Mouse (Mus musculus) ovary, postnatal 14 days (tissue): ENCODE results near the gene Ltbp1.

Experiments
- DNase-seq: peaks from one replicate; pipeline ENCODE4 v3.0.0; 2022; ENCODE audit warnings: low spot score

Gene Ltbp1

DNA sequence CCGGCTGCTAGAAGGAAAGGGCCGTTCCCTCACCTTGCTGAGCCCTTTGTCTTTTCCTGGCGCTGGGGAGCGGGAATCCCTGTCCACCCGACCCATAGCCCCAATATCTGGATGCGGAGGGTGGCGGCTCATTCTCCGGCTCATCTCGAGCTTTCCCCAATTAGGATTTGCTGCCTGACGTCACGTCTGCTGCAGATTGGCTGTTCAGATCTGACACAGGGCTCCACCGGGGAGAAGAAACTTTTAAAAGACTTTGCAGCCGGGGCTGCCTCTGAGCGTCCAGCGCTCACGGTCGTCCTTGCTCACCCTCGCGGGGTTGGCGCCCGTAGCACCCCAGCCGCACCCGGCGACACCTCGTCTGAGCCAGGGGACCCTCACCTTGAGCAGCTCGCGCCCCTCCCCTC is at the start of gene Ltbp1:
Gene Ltbp1 (plus strand): TSS at position 288 of the 404 bp plus-strand sequence.
- peak; percentile 44 for DNase-seq

- no peak for DNase-seq
These were observed 45.7 kb upstream of the Ltbp1 start for GRCm38 (mm10) chr17:74959481-74960245.

DNA sequence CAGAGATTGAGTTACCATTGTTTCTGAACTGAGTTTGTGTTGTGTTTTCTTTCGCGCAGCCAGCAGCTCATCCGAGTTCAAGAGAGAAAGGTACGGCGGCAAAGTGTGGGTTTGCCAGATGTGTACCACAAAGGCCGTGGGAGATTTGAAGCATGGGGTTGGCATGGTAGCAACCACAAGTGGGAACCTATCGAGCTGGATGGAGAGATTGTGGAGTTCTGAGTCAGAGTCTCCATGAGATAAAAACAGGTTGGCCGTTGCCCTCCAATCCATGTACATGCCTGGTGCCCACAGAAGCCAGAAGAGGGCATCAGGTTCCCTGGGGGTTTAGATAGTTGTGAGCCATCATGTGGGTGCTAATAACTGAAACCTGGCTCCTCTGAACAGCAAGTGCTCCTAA is 42.1 kb upstream of the Ltbp1 start:
- DNase-seq: no peak

GRCm38 (mm10) chr17:74963861-74964260 is 41.5 kb upstream of the Ltbp1 start:
- no peak for DNase-seq

DNA sequence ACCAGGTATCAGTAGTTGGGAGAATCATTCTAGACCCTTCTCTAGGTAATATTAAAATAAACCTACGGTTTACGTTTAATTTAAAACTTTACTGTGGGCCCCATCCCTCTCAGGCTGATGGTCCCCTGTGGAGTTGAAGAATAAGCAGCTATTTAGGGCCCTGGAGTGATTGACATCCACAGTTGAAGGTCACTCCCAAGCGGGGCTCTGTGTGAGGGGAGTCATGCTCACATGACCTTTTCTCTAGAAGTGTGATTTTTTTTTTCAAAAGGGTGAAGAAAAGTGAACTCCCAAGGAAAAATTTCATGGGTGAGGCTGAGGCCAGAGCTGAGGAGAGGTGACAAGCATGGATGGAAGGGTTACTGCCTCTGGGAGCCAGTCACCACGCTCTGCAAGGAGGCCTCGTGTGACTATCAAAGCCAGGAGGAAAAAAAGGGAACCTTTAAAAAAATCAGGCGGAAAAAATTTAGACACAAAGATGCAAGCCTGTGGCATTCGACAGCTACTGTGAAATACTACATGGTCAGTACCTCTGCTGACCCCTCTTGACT is 38.0 kb upstream of the Ltbp1 start:
- no peak for DNase-seq

- no peak for DNase-seq
These were observed 37.1 kb upstream of the Ltbp1 start for GRCm38 (mm10) chr17:74968152-74968712.

DNA sequence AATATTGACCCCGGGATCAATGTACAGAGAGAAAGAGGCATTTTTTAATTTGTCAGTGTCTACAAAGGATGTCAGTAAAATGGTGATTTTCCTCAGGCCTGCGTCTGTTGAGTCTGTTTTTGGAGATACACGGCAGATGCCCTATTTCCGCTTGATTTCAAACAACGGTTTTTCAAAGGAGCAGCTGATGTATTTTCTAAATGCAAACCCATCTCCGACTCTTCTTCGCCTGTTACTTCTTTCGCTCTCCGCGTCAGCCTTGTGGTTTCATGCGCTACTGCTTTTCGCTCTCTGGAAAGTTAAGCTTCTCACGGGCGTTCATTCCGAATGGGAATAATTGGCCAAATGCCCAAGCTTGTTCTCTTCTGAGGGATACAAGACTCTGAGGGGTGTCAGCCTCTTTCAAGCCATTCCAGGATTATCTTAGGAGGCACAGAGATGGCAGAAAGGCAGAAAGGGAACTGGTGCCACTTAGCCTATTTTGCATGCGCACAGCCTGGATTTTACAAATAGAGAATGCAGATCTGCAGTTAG is 36.6 kb upstream of the Ltbp1 start:
- no peak for DNase-seq

GRCm38 (mm10) chr17:74975192-74975591 is 30.2 kb upstream of the Ltbp1 start:
- DNase-seq: no peak

GRCm38 (mm10) chr17:74976167-74976985 is 29.0 kb upstream of the Ltbp1 start:
- no peak for DNase-seq

- no peak for DNase-seq
These were observed 25.6 kb upstream of the Ltbp1 start for GRCm38 (mm10) chr17:74979767-74980166.

DNA sequence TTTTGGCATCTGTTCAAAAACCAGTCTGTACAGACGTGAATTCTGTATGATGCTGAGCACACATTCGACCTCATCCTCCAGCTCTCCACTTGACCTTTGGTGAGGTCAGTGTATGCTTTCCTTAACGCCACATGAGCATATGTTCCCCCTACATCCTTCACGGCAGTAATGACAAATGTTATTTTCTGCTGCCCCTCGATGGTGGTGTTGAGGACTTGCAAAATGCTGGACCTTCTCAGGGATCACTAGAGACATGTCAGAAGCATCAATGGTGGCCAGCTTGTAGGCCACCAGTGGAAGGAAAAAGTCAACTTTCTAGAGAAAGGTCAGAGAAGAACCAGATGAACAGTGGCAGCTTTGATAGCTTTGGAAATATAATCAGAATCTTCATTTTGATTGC is 23.7 kb upstream of the Ltbp1 start:
- no peak for DNase-seq

- no peak for DNase-seq
These were observed 22.5 kb upstream of the Ltbp1 start for GRCm38 (mm10) chr17:74982880-74983279.

GRCm38 (mm10) chr17:74984071-74984470 is 21.3 kb upstream of the Ltbp1 start:
- no peak for DNase-seq

GRCm38 (mm10) chr17:74984681-74985080 is 20.7 kb upstream of the Ltbp1 start:
- DNase-seq: no peak

DNA sequence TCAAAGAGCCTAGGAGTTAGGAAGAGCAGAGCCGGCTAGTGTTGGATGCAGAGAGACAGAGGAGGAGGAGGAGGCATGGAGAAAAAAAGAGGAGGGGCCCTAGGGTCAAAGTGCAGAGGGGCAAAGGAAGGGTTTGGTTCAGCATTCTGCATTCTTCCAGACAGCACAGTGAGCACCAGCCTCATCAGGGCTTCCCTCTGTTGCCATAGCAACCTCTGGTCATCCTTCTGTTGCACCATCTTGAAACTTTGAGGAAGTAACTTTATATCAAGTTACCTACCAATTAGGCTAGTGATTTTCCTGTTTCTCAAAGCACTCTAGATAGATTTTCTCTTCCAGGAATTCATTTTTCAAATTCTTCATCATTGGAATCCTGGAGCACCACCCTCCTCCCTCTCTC is 18.3 kb upstream of the Ltbp1 start:
- no peak for DNase-seq

DNA sequence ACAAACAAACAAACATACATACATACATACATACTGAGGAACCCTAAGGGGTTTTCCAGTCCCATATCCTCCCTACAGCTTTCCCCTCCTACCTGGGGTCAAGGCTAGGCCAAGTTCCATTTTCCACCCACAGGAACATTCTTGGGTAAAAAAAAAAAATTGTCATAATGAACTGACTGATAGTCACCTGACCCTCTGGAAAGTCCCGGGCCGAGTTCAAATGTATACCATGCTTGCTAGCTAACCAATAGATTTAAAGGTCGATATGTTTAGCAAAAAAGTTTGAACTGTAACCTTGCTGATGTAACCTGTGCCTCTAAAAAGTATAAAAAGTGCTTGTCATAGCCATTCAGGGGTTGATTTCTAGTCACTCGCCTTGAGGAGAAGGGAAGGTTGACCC is 15.7 kb upstream of the Ltbp1 start:
- no peak for DNase-seq

GRCm38 (mm10) chr17:74990561-74990960 is 14.8 kb upstream of the Ltbp1 start:
- DNase-seq: no peak

GRCm38 (mm10) chr17:74993726-74994581 is 11.4 kb upstream of the Ltbp1 start:
- no peak for DNase-seq

GRCm38 (mm10) chr17:74994582-74994893 is 10.8 kb upstream of the Ltbp1 start:
- no peak for DNase-seq

DNA sequence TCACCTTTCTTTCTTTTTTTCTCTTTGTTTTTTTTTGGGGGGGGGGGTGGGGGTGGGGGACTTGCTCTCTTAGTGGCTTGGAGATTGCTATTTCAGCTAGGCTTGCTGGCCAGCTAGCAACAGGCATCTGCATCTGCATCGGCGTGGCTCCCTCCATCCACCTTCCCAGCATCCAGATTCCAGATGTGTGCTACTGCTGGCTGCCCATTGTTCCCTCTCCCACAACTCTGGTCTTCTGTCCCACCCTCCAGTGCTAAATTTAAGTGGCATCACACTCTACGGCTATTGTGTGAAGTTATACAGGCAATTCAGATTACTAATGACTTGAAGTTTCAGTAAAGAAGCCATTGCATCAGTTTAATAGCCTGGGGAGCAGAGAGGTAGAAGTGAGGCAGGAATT is 10.1 kb upstream of the Ltbp1 start:
- no peak for DNase-seq

DNA sequence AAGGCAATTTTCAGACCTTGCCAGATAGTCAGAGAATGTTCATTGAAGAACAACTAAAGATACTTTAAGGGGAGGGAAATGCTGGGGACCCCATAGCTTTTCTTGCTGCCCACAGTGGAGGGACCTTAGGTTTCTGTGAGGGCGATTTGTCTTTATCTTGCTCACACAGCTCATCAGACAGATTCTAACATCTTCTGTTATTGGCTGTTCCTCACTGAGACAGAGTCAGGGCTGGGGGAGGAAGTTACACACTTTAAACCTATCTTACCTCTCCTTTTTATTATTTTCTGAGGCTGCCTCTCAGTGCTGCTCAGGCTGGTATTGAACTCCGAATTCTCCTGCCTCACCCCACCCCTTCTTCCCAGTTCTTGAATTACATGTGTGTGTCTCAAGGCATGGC is 5.3 kb upstream of the Ltbp1 start:
- no peak for DNase-seq

- peak; percentile 71 for DNase-seq
These were observed 548 bp upstream of the Ltbp1 start for GRCm38 (mm10) chr17:75004820-75005219.
